Mouse (Mus musculus): Measurements from ENCODE around the gene Cfhr2. TPM values are rescaled to one million over a fixed set of nuclear protein-coding genes. Genes with fewer than 3 reads are reported as not detected.
"Not testable (repeated sequence)": the region's sequence is repeated elsewhere in the genome, so short reads cannot be mapped to it uniquely, and the experiment has no call there.

Cfhr2 gene
- 0.09 TPM in 1 of 2 replicates, not detected in the other for polyA plus RNA-seq (2015; fragmentation: Nextera tagmentation; extraction: Ambion mirVana)

GRCm38 (mm10) chr1:139858548-139858947 is at the start of gene Cfhr2:
Gene Cfhr2 (minus strand): TSS chr1:139858702.
- 64% methylated on average over 1 of the region's 1 CpGs for WGBS
- H3K9me3 ChIP-seq (replicated peaks), result no peaks in the 10 kb centered on the region
- H3K36me3 ChIP-seq, result no peaks in the 10 kb centered on the region
- H3K27ac ChIP-seq, result no peak within 1 kb of the TSS
- H3K4me2 ChIP-seq, result no peak within 1 kb of the TSS
- H3K9ac ChIP-seq, result no peak within 1 kb of the TSS
- ATAC-seq (replicated peaks; ENCODE audit: insufficient number of reproducible peaks, insufficient read depth, low FRiP score, low read depth), result no peak
- H3K4me1 ChIP-seq (replicated peaks), result no peaks in the 10 kb centered on the region
- H3K4me3 ChIP-seq, result no peak within 1 kb of the TSS
- H3K27me3 ChIP-seq, result no peaks in the 10 kb centered on the region

- Histone ChIP-seq H3K4me2 (no peak overlapping the region), H3K9ac (no peak overlapping the region), H3K36me3 (no peaks in the 10 kb centered on the region), H3K4me3 (no peak overlapping the region), H3K27ac (no peak overlapping the region), H3K4me1 (replicated peaks) (no peaks in the 10 kb centered on the region), H3K27me3 (no peaks in the 10 kb centered on the region), H3K9me3 (replicated peaks) (no peaks in the 10 kb centered on the region)
- ATAC-seq (replicated peaks; ENCODE audit: insufficient number of reproducible peaks, insufficient read depth, low FRiP score, low read depth), result no peak
These were observed 5.2 kb upstream of the Cfhr2 start for GRCm38 (mm10) chr1:139863751-139864150.

GRCm38 (mm10) chr1:139860176-139860575 is 1.7 kb upstream of the Cfhr2 start:
- H3K27me3 ChIP-seq, result no peaks in the 10 kb centered on the region
- ATAC-seq (replicated peaks; ENCODE audit: insufficient number of reproducible peaks, insufficient read depth, low FRiP score, low read depth), result no peak
- H3K36me3 ChIP-seq, result no peaks in the 10 kb centered on the region
- H3K9me3 ChIP-seq (replicated peaks), result no peaks in the 10 kb centered on the region
- H3K4me3 ChIP-seq, result no peak overlapping the region
- no peaks in the 10 kb centered on the region for H3K4me1 ChIP-seq (replicated peaks)
- no peak overlapping the region for H3K4me2 ChIP-seq
- no peak overlapping the region for H3K27ac ChIP-seq
- H3K9ac ChIP-seq, result no peak overlapping the region

- no peaks in the 10 kb centered on the region for H3K27me3 ChIP-seq
- no peak for ATAC-seq (replicated peaks; ENCODE audit: insufficient number of reproducible peaks, insufficient read depth, low FRiP score, low read depth)
- H3K4me1 ChIP-seq (replicated peaks), result no peaks in the 10 kb centered on the region
- H3K9me3 ChIP-seq (replicated peaks), result no peaks in the 10 kb centered on the region
- no peak overlapping the region for H3K4me3 ChIP-seq
- no peaks in the 10 kb centered on the region for H3K36me3 ChIP-seq
- WGBS, result 69% methylated on average over 7 of the region's 7 CpGs
- H3K9ac ChIP-seq, result no peak overlapping the region
- no peak overlapping the region for H3K4me2 ChIP-seq
- H3K27ac ChIP-seq, result no peak overlapping the region
These were observed 18.8 kb downstream of the Cfhr2 start for GRCm38 (mm10) chr1:139839699-139840098.

- Histone ChIP-seq H3K9me3 (replicated peaks) (no peaks in the 10 kb centered on the region), H3K36me3 (no peaks in the 10 kb centered on the region), H3K27me3 (no peaks in the 10 kb centered on the region), H3K4me2 (no peak overlapping the region), H3K27ac (no peak overlapping the region), H3K4me3 (no peak overlapping the region), H3K4me1 (replicated peaks) (no peaks in the 10 kb centered on the region), H3K9ac (no peak overlapping the region)
- no peak for ATAC-seq (replicated peaks; ENCODE audit: insufficient number of reproducible peaks, insufficient read depth, low FRiP score, low read depth)
- 78% methylated on average over 2 of the region's 2 CpGs for WGBS
These were observed 19.2 kb downstream of the Cfhr2 start for GRCm38 (mm10) chr1:139839290-139839689.

- no peak overlapping the region for H3K4me2 ChIP-seq
- H3K36me3 ChIP-seq, result no peaks in the 10 kb centered on the region
- H3K27me3 ChIP-seq, result no peaks in the 10 kb centered on the region
- ATAC-seq (replicated peaks; ENCODE audit: insufficient number of reproducible peaks, insufficient read depth, low FRiP score, low read depth), result no peak
- H3K9me3 ChIP-seq (replicated peaks), result no peaks in the 10 kb centered on the region
- no peak overlapping the region for H3K9ac ChIP-seq
- H3K4me3 ChIP-seq, result no peak overlapping the region
- no peak overlapping the region for H3K27ac ChIP-seq
- no peaks in the 10 kb centered on the region for H3K4me1 ChIP-seq (replicated peaks)
These were observed 49.9 kb downstream of the Cfhr2 start for GRCm38 (mm10) chr1:139808594-139808993.

- 87% methylated on average over 1 of the region's 1 CpGs for WGBS
- H3K27ac ChIP-seq, result no peak within 1 kb of the TSS
- H3K4me2 ChIP-seq, result no peak within 1 kb of the TSS
- no peak within 1 kb of the TSS for H3K9ac ChIP-seq
- no peaks in the 10 kb centered on the region for H3K9me3 ChIP-seq (replicated peaks)
- H3K4me3 ChIP-seq, result no peak within 1 kb of the TSS
- H3K36me3 ChIP-seq, result no peaks in the 10 kb centered on the region
- no peaks in the 10 kb centered on the region for H3K27me3 ChIP-seq
- no peak for ATAC-seq (replicated peaks; ENCODE audit: insufficient number of reproducible peaks, insufficient read depth, low FRiP score, low read depth)
- H3K4me1 ChIP-seq (replicated peaks), result no peaks in the 10 kb centered on the region
These were observed 77.4 kb downstream of the Cfhr2 start, which contains the start of gene Gm4788 for GRCm38 (mm10) chr1:139781143-139781542. Gene Gm4788 (minus strand): TSS chr1:139781243.

- H3K4me3 ChIP-seq; ATAC-seq (replicated peaks; ENCODE audit: insufficient number of reproducible peaks, insufficient read depth, low FRiP score, low read depth): not testable (repeated sequence)
- 72% methylated on average over 3 of the region's 3 CpGs for WGBS
These were observed 88.6 kb downstream of the Cfhr2 start for GRCm38 (mm10) chr1:139769913-139770312.

More at GRCm38 (mm10) chr1:139769913-139770312, 88.6 kb downstream of the Cfhr2 start:
- not testable (repeated sequence) for H3K9ac ChIP-seq; H3K27ac ChIP-seq; H3K36me3 ChIP-seq; H3K4me2 ChIP-seq; H3K9me3 ChIP-seq (replicated peaks); H3K27me3 ChIP-seq; H3K4me1 ChIP-seq (replicated peaks)

Other genes starting within 250 kb of the Cfhr2 start
- gene Gm4788, start 77.5 kb downstream of the Cfhr2 start, polyA plus RNA-seq (2015; fragmentation: Nextera tagmentation; extraction: Ambion mirVana), result not detected in 2 replicates